ENCODE assay signal across 8 mouse cellular contexts in genomic region chr16:91011847-91012246, GRCm38 (mm10). TPM values are rescaled to one million over a fixed set of nuclear protein-coding genes. Genes with fewer than 3 reads are reported as not detected.
A peak's percentile ranks its signal among the peaks of the same experiment; 100 is the strongest.
DNase-seq lines count a peak whose midpoint lies in the region; ATAC-seq and TF ChIP-seq lines count a peak whose summit lies in the region.

No protein-coding gene starts in this region.

- no peak overlapping the region; the same call in 1 of the 2 replicates for H3K27ac ChIP-seq in CH12.LX (ENCODE audit: insufficient read depth, low read depth)
- peak overlapping the region; percentile 87 to 93 for H3K27ac ChIP-seq in heart, embryonic 14.5 days (replicated peaks in 1 of 2; ENCODE audit: control insufficient read depth in 1 of 2, insufficient read depth in 1 of 2, low read depth in 2 of 2, low read length in 2 of 2)
- H3K27ac ChIP-seq in macrophage = peak overlapping the region; percentile 98

- H3K4me1 ChIP-seq in CH12.LX (ENCODE audit: control insufficient read depth in 1 of 2, insufficient read depth in 2 of 2) = peaks cover 0 to 20% of the 10 kb centered on the region in 2 experiments; a peak in 2 of 4 replicates
- H3K4me1 ChIP-seq in heart, embryonic 14.5 days (ENCODE audit: control insufficient read depth in 2 of 2, insufficient read depth in 2 of 2, low read length in 2 of 2) = peaks cover 3 to 13% of the 10 kb centered on the region in 2 experiments; a peak in 3 of 4 replicates

- in situ Hi-C loops in CH12.LX (cut with MboI; ENCODE audit: low pct_ligation_motif_present, low pct_unique_long_range_greater_than_20kb, low sequenced_read_pairs) = no loop called here

- peaks cover 16 to 42% of the 10 kb centered on the region in 2 experiments for H3K36me3 ChIP-seq in CH12.LX (replicated peaks in 1 of 2; ENCODE audit: control insufficient read depth in 1 of 2, insufficient read depth in 1 of 2, low read length in 1 of 2)
- peaks cover 37% of the 10 kb centered on the region for H3K36me3 ChIP-seq in heart, embryonic 14.5 days (ENCODE audit: control insufficient read depth, insufficient read depth, low read length)
- H3K36me3 ChIP-seq in macrophage (ENCODE audit: inconsistent target) = peaks cover 32% of the 10 kb centered on the region

- H3K4me3 ChIP-seq in CH12.LX (replicated peaks in 1 of 3; ENCODE audit: low read depth in 2 of 3, low read length in 2 of 3, poor library complexity in 1 of 3) (peak overlapping the region; percentile 73 to 90 (median 84)), macrophage (ENCODE audit: inconsistent target) (peak overlapping the region; percentile 56)
- H3K4me3 ChIP-seq in heart, embryonic 14.5 days (ENCODE audit: control insufficient read depth in 1 of 2, insufficient read depth in 1 of 2, low read depth in 1 of 2, low read length in 2 of 2) = peak overlapping the region; percentile 90 to 95

- H3K9ac ChIP-seq in CH12.LX (ENCODE audit: insufficient read depth, low read depth) = peak overlapping the region; percentile 49; the same call in 1 of the 2 replicates
- peak overlapping the region; percentile 90; the same call in 1 of the 2 replicates for H3K9ac ChIP-seq in heart, embryonic 14.5 days (ENCODE audit: low read length)

- peak; percentile 54 for DNase-seq in A20 (ENCODE audit: low read depth, low spot score)
- DNase-seq in CH12.LX (ENCODE audit: extremely low read depth) = peak; percentile 75
- no peak for DNase-seq in adrenal gland, adult 8-10 months
- no peak for DNase-seq in kidney, adult 18-20 months
- DNase-seq in thymus, postnatal 0 days (ENCODE audit: low spot score) = no peak
- DNase-seq in cerebellum, adult 8-10 months = no peak

- H3K27me3 ChIP-seq in CH12.LX (replicated peaks) = no peaks in the 10 kb centered on the region
- no peaks in the 10 kb centered on the region for H3K27me3 ChIP-seq in heart, embryonic 14.5 days (ENCODE audit: control insufficient read depth, insufficient read depth, low read length)

- no peaks in the 10 kb centered on the region for H3K9me3 ChIP-seq in CH12.LX (replicated peaks; ENCODE audit: low read length)
- H3K9me3 ChIP-seq in heart, embryonic 14.5 days (ENCODE audit: control insufficient read depth, low read length) = no peaks in the 10 kb centered on the region

- no peak for TF ChIP-seq RAD21 in CH12.LX (IDR thresholded peaks at IDR 0.05; ENCODE audit: low read depth, low read length)

- TF ChIP-seq POLR2A in CH12.LX (IDR thresholded peaks at IDR 0.05; ENCODE audit: low read depth, low read length) = no peak

- no peak for TF ChIP-seq CTCF in CH12.LX (conservative IDR thresholded peaks at IDR 0.05 in 1 of 2, IDR thresholded peaks at IDR 0.05 in 1 of 2; ENCODE audit: low read depth in 2 of 2, low read length in 2 of 2)

- dilution Hi-C loops in CH12.LX (cut with MboI; ENCODE audit: extremely low pct_ligation_motif_present, extremely low pct_unique_long_range_greater_than_20kb, low sequenced_read_pairs) = no loop called here

- H3K4me2 ChIP-seq in CH12.LX (ENCODE audit: insufficient read depth, low read depth, poor library complexity, severe bottlenecking) = peak overlapping the region; percentile 72
- peak overlapping the region; percentile 86 for H3K4me2 ChIP-seq in heart, embryonic 14.5 days (ENCODE audit: low read length)

- 46% methylated on average over 3 of the region's 3 CpGs for WGBS in heart, embryonic 14.5 days
- 0% methylated on average over 3 of the region's 3 CpGs for WGBS in macrophage (ENCODE audit: missing documents)

- TF ChIP-seq EP300 in CH12.LX (IDR thresholded peaks at IDR 0.05; ENCODE audit: low read length) = peak; percentile 53

- H3K79me2 ChIP-seq in CH12.LX (replicated peaks; ENCODE audit: control insufficient read depth, extremely low read depth, insufficient read depth, poor library complexity, severe bottlenecking) (no peaks in the 10 kb centered on the region), macrophage (ENCODE audit: inconsistent target) (peaks cover 39% of the 10 kb centered on the region)

- ATAC-seq in heart, embryonic 14.5 days (ENCODE audit: insufficient number of reproducible peaks, insufficient read depth, low FRiP score, low read depth) = no peak

TF ChIP-seq in CH12.LX, 34 proteins besides CTCF, POLR2A, EP300 and RAD21:
- TF ChIP-seq IRF4 (IDR thresholded peaks at IDR 0.05; ENCODE audit: low read depth, low read length) (0 out of 2 replicates have a peak, but pooled peaks have one; percentile 30), BHLHE40 (IDR thresholded peaks at IDR 0.05; ENCODE audit: low read depth, low read length) (peak; percentile 69), TBP (conservative IDR thresholded peaks at IDR 0.05; ENCODE audit: low read depth, low read length) (0 out of 2 replicates have a peak, but pooled peaks have one; percentile 36), SIN3A (IDR thresholded peaks at IDR 0.05; ENCODE audit: low read length) (no peak), GABPA (IDR thresholded peaks at IDR 0.05; ENCODE audit: insufficient replicate concordance, low read depth, low read length) (no peak), MAZ (IDR thresholded peaks at IDR 0.05; ENCODE audit: low read depth, low read length) (no peak), HCFC1 (IDR thresholded peaks at IDR 0.05; ENCODE audit: low read depth, low read length) (no peak; the same call in 1 of the 2 replicates), USF2 (conservative IDR thresholded peaks at IDR 0.05; ENCODE audit: low read depth, low read length) (peak; percentile 72), NELFE (IDR thresholded peaks at IDR 0.05; ENCODE audit: low read depth, low read length) (no peak), ELF1 (IDR thresholded peaks at IDR 0.05; ENCODE audit: low read depth, low read length) (no peak), MAX (IDR thresholded peaks at IDR 0.05; ENCODE audit: low read length) (no peak; the same call in 1 of the 2 replicates), SMC3 (IDR thresholded peaks at IDR 0.05; ENCODE audit: low read depth, low read length) (no peak), POLR2AphosphoS2 (IDR thresholded peaks at IDR 0.05; ENCODE audit: low read depth, low read length) (no peak; the same call in 1 of the 2 replicates), ETS1 (conservative IDR thresholded peaks at IDR 0.05; ENCODE audit: low read depth, low read length) (peak; percentile 44; the same call in 1 of the 2 replicates), MAFK (IDR thresholded peaks at IDR 0.05; ENCODE audit: insufficient replicate concordance, low read length) (no peak), MXI1 (IDR thresholded peaks at IDR 0.05; ENCODE audit: low read depth, low read length) (no peak), USF1 (IDR thresholded peaks at IDR 0.05; ENCODE audit: low read depth, low read length) (peak; percentile 70), CHD2 (IDR thresholded peaks at IDR 0.05; ENCODE audit: low read length) (no peak), NRF1 (IDR thresholded peaks at IDR 0.05; ENCODE audit: low read depth, low read length) (no peak), JUN (IDR thresholded peaks at IDR 0.05; ENCODE audit: insufficient read depth, low read depth, low read length) (peak; percentile 45; the same call in 1 of the 2 replicates)

RNA-seq across cellular contexts. Expression of gene Synj1, which starts 0.7 kb away (rescaled TPM):
- total RNA-seq in CH12.LX (2012; rRNA removed) = 8.1 and 8.4 TPM in 2 replicates
- total RNA-seq in CH12.LX (2014; rRNA removed) = 3.6 and 4.6 TPM in 2 replicates
- 12.2 and 20.7 TPM in 2 replicates for polyA plus RNA-seq in CH12.LX (2012; ENCODE audit: insufficient read length, low read depth)
- 14.1 and 16.5 TPM in 2 replicates for polyA plus RNA-seq in heart, embryonic 14.5 days (2014; fragmentation: Nextera tagmentation; extraction: Ambion mirVana)
- total RNA-seq in macrophage (2018; cell fraction: chromatin; rRNA removed) = 100 to 1,000 TPM; 395 to 919 (median 673) TPM
- total RNA-seq in macrophage (2018; cell fraction: cytosol; rRNA removed) = 100 to 1,000 TPM; 127 to 236 (median 170) TPM
- 100 to 1,000 TPM; 254 to 727 (median 441) TPM for total RNA-seq in macrophage (2018; cell fraction: nucleus; rRNA removed)
- polyA plus RNA-seq in macrophage (2018) = 79.6 to 138 TPM (median 127 TPM) in 3 replicates
- 10 to 100 TPM; 53.0 to 72.0 (median 57.9) TPM for total RNA-seq in adrenal gland, adult 8-10 months (2022)
- polyA plus RNA-seq in thymus, postnatal 0 days (2015; fragmentation: Nextera tagmentation; extraction: Ambion mirVana) = 11.5 and 16.2 TPM in 2 replicates

RNA-seq across cellular contexts. Expression of gene Paxbp1, which starts 32.5 kb away (rescaled TPM):
- 38.5 and 39.4 TPM in 2 replicates for total RNA-seq in CH12.LX (2012; rRNA removed)
- 74.4 and 96.9 TPM in 2 replicates for total RNA-seq in CH12.LX (2014; rRNA removed)
- polyA plus RNA-seq in CH12.LX (2012; ENCODE audit: insufficient read length, low read depth) = 69.7 and 77.1 TPM in 2 replicates
- 42.7 and 45.1 TPM in 2 replicates for polyA plus RNA-seq in heart, embryonic 14.5 days (2014; fragmentation: Nextera tagmentation; extraction: Ambion mirVana)
- total RNA-seq in macrophage (2018; cell fraction: chromatin; rRNA removed) = 100 to 1,000 TPM; 359 to 787 (median 644) TPM
- total RNA-seq in macrophage (2018; cell fraction: cytosol; rRNA removed) = 10 to 100 TPM in 25 of 26 experiments, 1 to 10 TPM in 1; 9.1 to 46.0 (median 13.5) TPM
- total RNA-seq in macrophage (2018; cell fraction: nucleus; rRNA removed) = 100 to 1,000 TPM; 196 to 518 (median 362) TPM
- 23.7 to 51.4 TPM (median 36.2 TPM) in 3 replicates for polyA plus RNA-seq in macrophage (2018)
- 10 to 100 TPM; 45.8 to 77.8 (median 53.7) TPM for total RNA-seq in adrenal gland, adult 8-10 months (2022)
- 38.9 and 42.5 TPM in 2 replicates for polyA plus RNA-seq in thymus, postnatal 0 days (2015; fragmentation: Nextera tagmentation; extraction: Ambion mirVana)

Comparison
In these comparisons a context has a peak if more than half of its experiments do, and no peak if none do; other contexts are left out.
1. DNase-seq: peak in A20 (single experiment) and CH12.LX (single experiment); none in adrenal gland, adult 8-10 months (single experiment), kidney, adult 18-20 months (single experiment), thymus, postnatal 0 days (single experiment) and cerebellum, adult 8-10 months (single experiment).
2. Peak in every context shown above with its lines, with median percentiles within 50 percentile points of each other: H3K4me3 ChIP-seq.